Mouse (Mus musculus): Measurements from ENCODE around the gene Sdk1.
A peak's percentile ranks its signal among the peaks of the same experiment; 100 is the strongest.
"Not testable (repeated sequence)": the region's sequence is repeated elsewhere in the genome, so short reads cannot be mapped to it uniquely, and the experiment has no call there.

Gene Sdk1

GRCm38 (mm10) chr5:141636406-141636805 lies 395.1 kb downstream of the Sdk1 start:
- no peak for DNase-seq (ENCODE audit: low read depth, low spot score)

DNA sequence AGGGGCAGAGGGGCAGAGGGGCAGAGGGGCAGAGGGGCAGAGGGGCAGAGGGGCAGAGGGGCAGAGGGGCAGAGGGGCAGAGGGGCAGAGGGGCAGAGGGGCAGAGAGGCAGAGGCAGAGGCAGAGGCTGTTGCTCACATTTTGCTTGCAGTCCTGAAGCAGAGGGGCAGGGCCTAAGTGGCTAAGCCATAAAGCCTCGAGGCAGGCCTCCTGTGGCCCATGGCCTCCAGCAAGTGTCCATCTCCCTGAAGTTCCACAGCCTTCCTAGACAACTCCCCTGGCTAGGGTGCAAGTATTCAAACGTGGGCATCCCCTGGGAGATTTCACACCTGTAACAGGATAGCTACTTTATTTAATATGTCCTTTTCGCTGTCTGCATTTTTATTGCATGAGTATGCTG lies 395.8 kb downstream of the Sdk1 start:
- DNase-seq (ENCODE audit: low read depth, low spot score), result not testable (repeated sequence)

- DNase-seq (ENCODE audit: low read depth, low spot score), result no peak
These were observed 404.4 kb downstream of the Sdk1 start for GRCm38 (mm10) chr5:141645671-141646070.

DNA sequence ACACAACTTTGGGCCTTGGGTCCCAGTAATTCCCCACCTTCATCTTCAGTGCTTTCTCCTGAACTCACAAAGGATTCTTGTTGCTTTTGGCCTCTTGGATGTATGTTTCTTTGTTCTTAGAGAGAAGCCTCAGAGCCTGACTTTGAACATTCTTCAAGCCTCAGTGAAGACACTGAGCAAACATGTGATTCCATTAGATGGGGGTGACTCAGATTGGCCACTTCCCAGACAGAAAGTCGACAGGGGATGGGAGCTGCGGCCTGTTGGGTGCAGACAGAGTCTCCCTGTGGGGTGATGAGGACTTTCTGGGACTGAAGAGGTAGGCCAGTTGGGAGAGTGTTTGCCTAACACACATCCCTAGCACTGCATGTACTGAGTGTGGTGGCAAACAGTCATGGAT lies 405.3 kb downstream of the Sdk1 start:
- DNase-seq (ENCODE audit: low read depth, low spot score), result no peak

DNA sequence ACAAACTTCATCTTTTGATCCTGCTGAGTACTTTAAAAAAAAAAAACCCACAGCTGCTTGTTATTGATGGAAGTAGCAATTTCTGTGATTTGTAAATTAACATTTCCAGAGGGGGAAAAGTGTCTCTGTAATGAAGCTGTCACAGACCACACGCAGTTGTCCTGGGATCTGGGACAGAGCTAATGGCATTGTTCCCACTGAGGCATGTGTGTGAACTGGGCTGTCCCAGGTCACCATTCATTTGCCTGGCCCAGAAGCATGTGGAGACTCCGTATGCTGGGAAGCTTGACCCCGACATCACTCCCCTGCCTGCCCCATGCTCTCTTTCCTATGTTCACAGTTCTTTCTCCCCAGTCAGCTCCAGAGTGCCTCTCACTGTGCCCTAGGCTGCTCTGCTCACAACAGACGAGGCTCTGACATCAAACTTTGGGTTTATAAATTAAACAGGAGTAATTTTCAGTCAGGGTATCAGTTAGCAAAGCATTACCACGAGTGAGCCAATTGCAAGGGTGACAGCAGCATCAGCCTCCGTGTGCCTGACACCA lies 408.6 kb downstream of the Sdk1 start:
- DNase-seq (ENCODE audit: low read depth, low spot score), result no peak

DNA sequence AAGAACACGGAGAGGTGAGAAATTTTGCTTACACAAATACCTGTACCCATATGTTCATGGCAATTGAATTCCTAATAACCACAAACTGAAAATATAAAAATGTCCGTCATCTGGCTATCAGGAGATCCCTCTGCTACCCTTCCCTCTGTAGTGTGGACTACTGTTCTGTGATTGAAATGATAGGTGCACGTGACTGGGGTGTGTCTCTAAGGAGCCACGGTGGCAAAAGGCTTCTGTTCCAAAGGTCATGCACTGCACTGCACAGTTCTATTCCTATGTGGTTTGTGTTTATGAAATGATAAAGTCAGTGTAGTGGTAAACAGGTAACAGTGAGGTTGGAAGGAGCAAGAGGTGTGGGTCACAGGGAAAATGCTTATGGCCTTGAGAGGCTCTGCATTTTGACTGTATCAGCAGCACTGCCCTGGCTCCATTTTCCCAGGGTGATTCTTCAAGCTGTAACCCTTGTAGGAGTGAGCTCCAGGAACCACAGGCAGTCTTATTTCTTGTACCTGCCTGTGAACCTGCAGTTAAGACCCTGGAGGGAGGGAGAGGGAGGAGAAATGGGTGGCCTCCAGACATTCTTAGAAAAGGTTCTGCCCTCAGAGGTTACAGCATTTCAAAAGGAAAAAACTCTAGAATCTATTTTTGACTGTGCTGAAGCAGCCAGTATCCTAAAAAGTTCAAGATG lies 410.5 kb downstream of the Sdk1 start:
- DNase-seq (ENCODE audit: low read depth, low spot score), result no peak

DNA sequence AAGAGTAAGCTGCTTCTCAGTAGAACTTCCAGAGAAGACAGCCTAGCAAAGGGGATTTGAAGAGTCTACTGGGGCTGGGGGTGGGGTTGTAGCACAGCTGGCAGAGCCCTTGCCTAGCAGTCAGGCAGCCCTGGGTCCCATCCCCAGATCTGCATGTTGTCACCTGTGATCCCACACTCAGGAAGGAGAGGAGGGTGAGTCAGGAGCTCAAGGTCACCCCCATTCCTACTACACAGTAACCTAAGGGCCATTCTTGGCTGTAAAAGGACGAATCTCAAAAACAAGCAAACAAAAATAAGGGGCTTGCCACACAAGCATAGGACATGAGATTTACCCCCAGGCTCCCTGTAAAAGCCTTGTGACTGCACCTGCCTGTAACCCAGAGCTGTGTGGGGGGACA lies 435.1 kb downstream of the Sdk1 start:
- no peak for DNase-seq (ENCODE audit: low read depth, low spot score)

- DNase-seq (ENCODE audit: low read depth, low spot score), result no peak
These were observed 435.7 kb downstream of the Sdk1 start for GRCm38 (mm10) chr5:141677034-141677433.

GRCm38 (mm10) chr5:141677841-141678240 lies 436.6 kb downstream of the Sdk1 start:
- DNase-seq (ENCODE audit: low read depth, low spot score), result no peak

DNA sequence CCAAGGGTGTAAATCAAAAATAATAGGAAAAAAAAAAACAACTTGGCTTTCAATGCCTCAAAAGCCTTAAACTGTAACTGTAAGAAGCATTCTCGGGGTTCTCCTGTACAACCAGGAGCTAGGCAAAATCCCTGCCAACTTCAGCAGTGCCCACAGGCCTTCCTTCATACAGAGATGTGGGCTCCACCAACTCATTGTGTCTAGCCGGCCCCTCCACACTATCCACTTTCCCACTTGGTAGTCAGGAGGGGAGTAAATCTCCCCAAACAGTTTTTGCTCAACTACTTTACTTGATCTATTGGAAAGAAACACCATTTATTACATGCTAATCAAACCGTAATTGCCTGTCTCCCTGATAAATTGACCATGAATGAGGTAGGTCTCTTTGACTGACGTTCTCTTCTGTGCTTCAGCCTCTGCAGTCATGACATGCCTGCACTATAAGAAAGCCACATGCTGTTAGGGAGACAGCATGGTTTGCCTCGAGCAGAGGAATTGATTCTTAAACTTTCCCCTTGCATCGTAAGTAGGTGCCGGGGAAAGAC lies 445.7 kb downstream of the Sdk1 start:
- DNase-seq (ENCODE audit: low read depth, low spot score), result no peak

- no peak for DNase-seq (ENCODE audit: low read depth, low spot score)
These were observed 448.3 kb downstream of the Sdk1 start for GRCm38 (mm10) chr5:141689442-141690105.

GRCm38 (mm10) chr5:141691482-141691975 lies 450.2 kb downstream of the Sdk1 start:
- no peak for DNase-seq (ENCODE audit: low read depth, low spot score)

GRCm38 (mm10) chr5:141693716-141694115 lies 452.4 kb downstream of the Sdk1 start:
- DNase-seq (ENCODE audit: low read depth, low spot score), result no peak

GRCm38 (mm10) chr5:141694901-141695300 lies 453.6 kb downstream of the Sdk1 start:
- no peak for DNase-seq (ENCODE audit: low read depth, low spot score)

DNA sequence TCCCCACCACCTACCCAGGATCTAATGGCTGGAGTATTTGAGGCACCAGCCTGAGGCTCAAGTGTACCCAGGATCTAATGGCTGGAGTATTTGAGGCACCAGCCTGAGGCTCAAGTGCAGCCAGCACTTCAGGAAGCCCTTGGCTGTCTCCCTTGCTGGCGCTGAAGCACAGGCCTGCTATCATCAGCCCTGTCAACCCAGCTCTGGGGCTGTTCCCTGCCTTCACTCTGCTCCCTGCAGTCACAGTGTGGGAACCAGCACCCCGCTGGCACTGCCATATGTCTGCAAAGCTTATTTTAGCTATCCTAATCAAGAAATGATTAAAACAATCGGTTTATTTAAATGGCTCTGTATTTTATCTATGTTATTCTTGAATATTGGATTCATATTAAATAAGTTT lies 457.1 kb downstream of the Sdk1 start:
- no peak for DNase-seq (ENCODE audit: low read depth, low spot score)

DNA sequence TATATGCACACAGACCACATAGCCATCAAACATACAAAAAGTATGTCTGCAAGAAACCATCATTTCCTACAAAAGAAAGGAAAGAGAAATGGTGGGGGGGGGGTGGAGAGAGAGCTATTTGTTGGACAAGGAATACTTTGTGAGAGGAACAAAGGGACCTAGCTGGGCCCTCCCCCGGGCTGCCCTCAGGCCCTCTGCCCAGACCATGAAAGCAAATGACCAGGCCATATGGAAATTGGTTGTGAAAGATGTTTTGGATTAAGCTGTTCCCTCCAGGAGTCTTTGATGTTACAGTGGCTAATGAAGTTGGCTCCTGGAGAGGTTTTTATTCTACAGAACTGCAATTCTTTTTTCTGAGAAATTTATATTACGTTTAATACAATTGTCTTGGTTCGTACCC lies 479.5 kb downstream of the Sdk1 start:
- DNase-seq (ENCODE audit: low read depth, low spot score), result no peak

- DNase-seq (ENCODE audit: low read depth, low spot score), result peak; percentile 53
These were observed 486.7 kb downstream of the Sdk1 start for GRCm38 (mm10) chr5:141727968-141728367.

DNA sequence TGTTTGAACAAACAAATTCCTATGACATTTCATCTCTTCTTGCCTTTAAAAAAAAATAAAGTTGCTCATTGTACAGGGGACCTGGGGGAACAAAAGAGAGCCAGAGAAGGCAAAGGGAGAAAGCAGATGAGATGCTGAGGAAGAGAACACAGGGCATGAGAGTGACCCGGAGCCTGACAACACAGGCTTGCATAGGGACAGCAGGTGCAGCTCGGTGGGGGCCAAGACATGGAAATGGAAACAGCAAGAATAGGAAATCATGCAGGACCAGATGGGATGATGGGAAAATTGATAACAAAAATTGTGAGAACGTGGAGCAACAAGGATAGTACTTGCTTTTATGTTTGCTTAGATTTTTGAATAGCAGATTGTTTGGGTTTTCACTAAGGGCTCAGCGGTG lies 488.7 kb downstream of the Sdk1 start:
- DNase-seq (ENCODE audit: low read depth, low spot score), result no peak

- DNase-seq (ENCODE audit: low read depth, low spot score), result peak; percentile 47
These were observed 497.4 kb downstream of the Sdk1 start for GRCm38 (mm10) chr5:141738725-141739124.

DNA sequence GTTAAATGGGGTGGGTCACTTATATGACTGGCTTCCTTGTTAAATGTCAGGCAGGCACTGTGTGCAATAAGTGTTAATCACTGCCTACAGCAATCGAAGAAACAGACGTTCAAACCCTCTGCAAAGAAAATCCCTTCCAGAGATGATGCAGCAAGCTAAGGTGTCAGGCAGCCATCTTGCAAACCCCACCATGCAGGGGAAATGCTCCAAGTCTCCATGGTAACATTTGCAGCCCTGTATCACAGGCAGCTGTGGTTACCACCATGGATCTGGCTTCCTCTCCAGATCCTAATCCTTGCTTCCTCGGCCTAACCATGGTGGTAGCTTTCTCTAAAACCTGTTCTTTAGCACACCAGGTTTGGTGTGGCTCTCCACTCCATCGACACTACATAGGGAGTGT lies 507.5 kb downstream of the Sdk1 start:
- DNase-seq (ENCODE audit: low read depth, low spot score), result no peak

GRCm38 (mm10) chr5:141754278-141754677 lies 513.0 kb downstream of the Sdk1 start:
- DNase-seq (ENCODE audit: low read depth, low spot score), result peak; percentile 18

DNA sequence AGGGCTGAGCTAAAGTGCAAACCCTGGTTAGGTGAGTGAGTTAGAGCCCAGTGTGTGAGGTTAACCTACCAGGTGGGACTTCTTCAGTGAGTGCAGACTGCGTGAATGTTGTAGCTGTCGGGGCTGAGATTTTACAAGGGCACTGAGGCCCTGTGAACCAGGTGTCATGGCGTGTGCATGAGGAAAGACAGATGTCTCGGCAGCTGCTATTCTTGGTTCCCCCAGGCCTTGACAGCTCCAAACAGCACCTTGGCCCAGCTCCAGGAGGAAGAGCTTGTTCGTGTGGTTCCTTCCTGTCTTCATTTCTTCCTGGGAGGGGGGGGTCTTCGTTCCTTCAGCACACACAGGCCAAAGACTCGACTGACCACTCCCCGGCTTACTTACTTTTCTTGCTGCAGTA lies 517.6 kb downstream of the Sdk1 start:
- no peak for DNase-seq (ENCODE audit: low read depth, low spot score)

GRCm38 (mm10) chr5:141764111-141764510 lies 522.8 kb downstream of the Sdk1 start:
- DNase-seq (ENCODE audit: low read depth, low spot score), result no peak
